Mouse (Mus musculus) erythroblast, embryonic 14.5 days (primary cell): Measurements from ENCODE around the gene Slc9a3. TPM values are rescaled to one million over a fixed set of nuclear protein-coding genes. Genes with fewer than 3 reads are reported as not detected.

Experiments
- H3K27me3 ChIP-seq: 2 replicates; pipeline ENCODE4 v1.6.1; 2012; ENCODE audit warnings: inconsistent platforms; ENCODE audit not compliant: control insufficient read depth
- H3K36me3 ChIP-seq: 2 replicates; pipeline ENCODE4 v1.6.1; 2012; ENCODE audit warnings: mild to moderate bottlenecking, inconsistent platforms; ENCODE audit not compliant: control insufficient read depth
- H3K4me1 ChIP-seq: 2 replicates; pipeline ENCODE4 v1.6.1; 2012; ENCODE audit warnings: inconsistent platforms; ENCODE audit not compliant: control insufficient read depth
- H3K4me3 ChIP-seq: replicated peaks from 2 replicates; pipeline ENCODE3; 2012; ENCODE audit warnings: moderate library complexity, mild to moderate bottlenecking, inconsistent platforms
- H3K9me3 ChIP-seq: 2 replicates; pipeline ENCODE4 v1.6.1; 2012; ENCODE audit warnings: low read length, inconsistent platforms, mixed read lengths; ENCODE audit not compliant: control insufficient read depth
- GATA1 ChIP-seq: IDR thresholded peaks from 2 replicates; pipeline ENCODE4 v1.6.1; 2012; ENCODE audit warnings: low read length, inconsistent platforms, mixed read lengths
- TAL1 ChIP-seq: IDR thresholded peaks from 3 replicates; pipeline ENCODE4 v1.6.1; 2012; ENCODE audit warnings: low read length, inconsistent platforms, mixed read lengths
- polyA plus RNA-seq: library from polyadenylated mRNA; stranded (reverse); fragments of >175 nt; gene quantifications from 2 replicates; pipeline ENCODE4 v1.2.3, GENCODE M21; 2012

The Slc9a3 gene
- polyA plus RNA-seq, 1 experiment: not detected

DNA sequence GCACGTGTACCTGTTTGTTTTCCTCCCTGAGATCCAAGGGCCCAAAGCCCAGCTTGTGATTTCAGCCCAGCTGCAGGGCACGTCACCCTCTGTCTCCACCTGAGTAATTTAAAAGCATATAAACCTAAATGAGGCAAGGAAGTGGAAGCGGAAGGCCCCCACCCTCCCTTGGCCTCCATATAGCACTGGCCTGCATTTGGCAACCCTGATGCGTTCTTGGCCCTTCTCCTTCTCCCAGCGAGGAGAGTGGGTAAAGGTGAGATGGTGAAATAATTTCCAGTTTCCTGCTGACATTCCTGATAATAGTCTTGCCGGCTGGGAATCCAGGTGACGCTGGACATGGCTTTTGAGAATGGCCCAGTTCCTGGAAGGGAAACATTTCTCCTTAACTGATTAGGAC, 16.8 kb upstream of the Slc9a3 start:
- Histone ChIP-seq H3K4me1 (no peaks in the 10 kb centered on the region), H3K9me3 (no peaks in the 10 kb centered on the region), H3K4me3 (no peak overlapping the region), H3K27me3 (0 out of 2 replicates have a peak, but pooled peaks cover 3% of the 10 kb centered on the region), H3K36me3 (no peaks in the 10 kb centered on the region)
- no peak for TF ChIP-seq TAL1
- no peak for TF ChIP-seq GATA1

DNA sequence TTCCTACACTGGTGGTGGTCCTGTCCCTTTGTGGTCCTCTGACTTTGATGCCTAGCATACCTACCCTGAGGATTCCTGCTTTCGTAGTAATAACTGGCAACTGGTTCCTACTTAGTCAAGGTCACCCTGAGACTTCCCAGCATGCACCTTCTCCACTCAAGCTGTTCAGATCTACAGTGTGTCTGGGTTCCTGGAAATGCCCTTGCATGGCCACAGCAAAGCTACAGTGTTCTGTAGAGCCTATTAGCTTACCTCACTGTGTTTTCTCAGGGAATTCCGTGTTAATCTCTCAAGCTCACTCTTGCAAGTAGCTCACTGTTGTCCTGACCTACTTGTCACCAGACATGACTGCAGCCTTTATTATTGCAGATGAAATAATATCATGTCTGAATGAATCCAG, 13.8 kb upstream of the Slc9a3 start:
- no peaks in the 10 kb centered on the region for H3K27me3 ChIP-seq
- TF ChIP-seq TAL1 (no peak), GATA1 (no peak)

DNA sequence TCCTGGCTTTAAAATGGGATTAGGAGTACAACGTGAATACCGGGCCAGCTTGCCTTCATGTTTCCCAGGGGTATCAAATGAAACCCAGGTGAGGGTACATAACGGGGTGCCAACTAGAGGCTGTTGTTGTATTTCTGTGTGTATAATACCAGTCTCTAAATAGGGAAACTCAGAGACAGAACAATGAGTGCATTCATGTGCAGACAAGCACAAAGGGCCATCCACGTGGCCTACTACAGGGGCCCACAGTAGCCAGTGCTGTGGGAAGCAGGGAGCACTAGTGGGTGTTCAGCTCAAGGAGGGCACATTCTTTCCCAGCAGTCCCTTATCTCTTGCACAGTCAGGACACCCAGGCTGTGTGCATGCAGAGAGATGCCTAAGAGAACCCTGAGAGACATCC, 8.7 kb upstream of the Slc9a3 start:
- no peaks in the 10 kb centered on the region for H3K36me3 ChIP-seq
- H3K4me1 ChIP-seq: no peaks in the 10 kb centered on the region
- H3K4me3 ChIP-seq: no peak overlapping the region
- no peaks in the 10 kb centered on the region; the same call in 1 of the 2 replicates for H3K27me3 ChIP-seq
- TF ChIP-seq TAL1 (no peak), GATA1 (no peak)
- H3K9me3 ChIP-seq: no peaks in the 10 kb centered on the region

More for the DNA sequence above, 13.8 kb upstream of the Slc9a3 start:
- Histone ChIP-seq H3K4me3 (no peak overlapping the region), H3K4me1 (no peaks in the 10 kb centered on the region), H3K36me3 (no peaks in the 10 kb centered on the region), H3K9me3 (no peaks in the 10 kb centered on the region)

DNA sequence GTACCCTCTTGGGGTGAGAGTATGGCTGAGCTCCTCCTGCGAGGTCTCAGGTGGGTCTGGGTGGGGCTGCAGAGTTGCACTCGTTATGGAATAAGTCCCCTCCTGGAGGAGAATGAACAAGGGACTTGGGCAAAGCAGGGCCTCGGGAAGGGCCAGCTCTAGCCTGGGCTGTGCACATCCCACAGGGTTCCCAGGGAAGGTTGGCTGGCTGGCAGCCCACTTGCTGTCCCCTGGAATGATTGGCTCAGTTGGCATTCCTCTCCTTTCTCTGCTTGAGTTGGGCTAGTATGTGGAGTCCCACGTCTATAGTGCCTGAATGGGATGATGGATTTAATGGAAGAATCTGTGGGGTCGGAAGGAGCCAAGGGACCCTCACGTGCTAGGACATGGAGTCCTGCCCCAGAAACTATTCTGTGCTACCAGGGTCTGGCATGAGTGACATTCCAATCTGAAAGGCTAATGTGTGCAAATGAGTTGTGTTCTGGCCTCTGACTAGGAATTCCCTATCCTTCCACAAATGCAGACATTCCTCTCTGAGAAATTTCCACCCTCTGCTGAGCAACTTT, 7.5 kb upstream of the Slc9a3 start:
- TF ChIP-seq GATA1 (no peak), TAL1 (no peak)
- H3K27me3 ChIP-seq: peaks cover 3% of the 10 kb centered on the region
- H3K4me1 ChIP-seq: no peaks in the 10 kb centered on the region
- no peak overlapping the region for H3K4me3 ChIP-seq
- H3K9me3 ChIP-seq: no peaks in the 10 kb centered on the region
- H3K36me3 ChIP-seq: no peaks in the 10 kb centered on the region

DNA sequence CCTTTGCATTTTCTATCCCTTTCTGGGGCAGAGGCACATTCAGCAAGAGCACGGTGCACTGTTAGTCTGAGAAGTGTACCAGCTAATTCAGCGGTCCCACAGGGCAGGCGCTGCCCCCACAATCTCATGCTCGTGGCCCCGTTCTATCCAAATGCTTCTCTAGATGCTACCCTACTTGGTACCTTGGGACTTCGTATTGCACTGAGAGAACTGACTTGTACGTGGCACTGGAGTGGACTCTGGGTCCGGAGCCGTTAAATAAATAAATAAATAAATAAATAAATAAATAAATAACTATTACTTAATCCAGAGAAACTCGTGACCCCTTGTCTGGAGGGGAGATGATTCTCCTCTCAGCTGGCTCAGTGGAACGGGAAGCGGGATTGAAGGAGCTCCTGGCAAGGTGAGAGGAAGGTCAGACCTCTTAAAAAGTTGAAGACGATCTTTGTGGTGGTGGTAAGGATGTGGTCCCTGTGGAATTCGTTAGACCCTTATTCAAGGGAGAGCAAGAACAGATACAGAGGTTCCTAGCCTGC, 606 bp downstream of the Slc9a3 start:
- Histone ChIP-seq H3K27me3 (peaks cover 50% of the 10 kb centered on the region), H3K36me3 (no peaks in the 10 kb centered on the region), H3K4me3 (no peak overlapping the region), H3K4me1 (no peaks in the 10 kb centered on the region), H3K9me3 (no peaks in the 10 kb centered on the region)
- TF ChIP-seq GATA1: no peak
- no peak for TF ChIP-seq TAL1

DNA sequence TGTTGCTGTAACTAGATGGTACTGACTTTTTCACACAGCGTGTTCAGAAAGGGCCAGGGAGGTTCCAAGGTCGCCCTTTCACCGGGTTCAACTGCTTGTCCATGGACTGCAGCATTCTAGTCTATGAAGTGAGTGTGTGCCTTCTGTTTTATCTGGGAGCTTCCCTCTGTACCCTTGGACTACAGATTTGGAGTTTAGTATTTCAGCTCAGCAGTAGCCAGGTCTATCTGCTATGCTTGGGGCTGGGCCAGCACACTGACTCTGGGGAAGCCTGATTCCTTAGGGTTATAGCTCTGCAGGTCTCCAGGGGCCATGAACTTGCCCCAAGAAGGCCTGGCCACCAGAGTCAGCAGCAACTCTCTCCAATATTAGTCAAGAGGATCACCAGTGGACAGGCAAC, 1.4 kb downstream of the Slc9a3 start:
- TF ChIP-seq GATA1 (no peak), TAL1 (no peak)
- Histone ChIP-seq H3K4me3 (no peak overlapping the region), H3K27me3 (peaks cover 50% of the 10 kb centered on the region), H3K36me3 (no peaks in the 10 kb centered on the region), H3K4me1 (no peaks in the 10 kb centered on the region), H3K9me3 (no peaks in the 10 kb centered on the region)

DNA sequence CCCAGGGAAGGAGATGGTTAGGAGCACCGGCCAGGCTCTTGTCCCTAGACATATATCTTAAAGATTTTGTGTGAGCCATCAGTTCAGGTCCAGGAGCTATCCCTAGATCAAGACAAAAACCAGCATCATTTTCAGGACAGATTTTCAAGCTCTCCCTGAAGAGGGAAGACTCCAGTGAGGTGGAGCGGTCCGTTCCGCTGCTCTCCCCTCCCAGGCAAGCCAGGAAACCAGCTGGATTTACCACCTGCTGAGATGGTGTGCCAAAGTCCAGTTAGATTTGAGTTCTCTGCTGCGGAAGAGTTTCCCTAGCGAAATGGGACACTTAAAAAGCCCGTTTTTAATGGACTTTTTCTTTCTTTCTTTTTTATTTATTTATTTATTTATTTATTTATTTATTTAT, 6.3 kb downstream of the Slc9a3 start:
- Histone ChIP-seq H3K9me3 (no peaks in the 10 kb centered on the region), H3K4me1 (no peaks in the 10 kb centered on the region), H3K27me3 (peaks cover 13% of the 10 kb centered on the region), H3K4me3 (no peak overlapping the region), H3K36me3 (no peaks in the 10 kb centered on the region)
- no peak for TF ChIP-seq TAL1
- no peak for TF ChIP-seq GATA1

DNA sequence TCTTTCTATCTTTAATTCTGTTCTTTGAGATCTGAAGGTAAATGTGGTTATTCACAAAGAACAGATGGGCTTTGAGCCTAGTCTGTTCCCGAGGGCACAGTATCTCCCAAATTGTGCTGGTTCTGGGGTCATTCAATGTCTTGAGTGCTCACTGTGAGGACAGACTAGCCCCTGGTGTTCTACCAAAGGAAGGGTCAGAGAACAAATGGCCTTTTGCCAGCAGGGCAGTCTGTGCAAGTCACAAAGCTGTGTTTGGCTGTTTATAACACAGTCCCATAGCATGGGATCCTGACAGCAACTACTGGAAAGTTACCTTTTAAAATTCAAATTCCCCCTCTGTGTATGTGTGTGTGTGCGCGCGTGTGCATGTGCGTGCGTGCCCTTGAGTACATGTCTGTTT, 8.7 kb downstream of the Slc9a3 start:
- H3K9me3 ChIP-seq: no peaks in the 10 kb centered on the region
- TF ChIP-seq GATA1 (no peak), TAL1 (no peak)
- H3K27me3 ChIP-seq: peaks cover 7% of the 10 kb centered on the region; the same call in 1 of the 2 replicates
- H3K4me3 ChIP-seq: no peak overlapping the region
- H3K36me3 ChIP-seq: no peaks in the 10 kb centered on the region
- no peaks in the 10 kb centered on the region for H3K4me1 ChIP-seq

DNA sequence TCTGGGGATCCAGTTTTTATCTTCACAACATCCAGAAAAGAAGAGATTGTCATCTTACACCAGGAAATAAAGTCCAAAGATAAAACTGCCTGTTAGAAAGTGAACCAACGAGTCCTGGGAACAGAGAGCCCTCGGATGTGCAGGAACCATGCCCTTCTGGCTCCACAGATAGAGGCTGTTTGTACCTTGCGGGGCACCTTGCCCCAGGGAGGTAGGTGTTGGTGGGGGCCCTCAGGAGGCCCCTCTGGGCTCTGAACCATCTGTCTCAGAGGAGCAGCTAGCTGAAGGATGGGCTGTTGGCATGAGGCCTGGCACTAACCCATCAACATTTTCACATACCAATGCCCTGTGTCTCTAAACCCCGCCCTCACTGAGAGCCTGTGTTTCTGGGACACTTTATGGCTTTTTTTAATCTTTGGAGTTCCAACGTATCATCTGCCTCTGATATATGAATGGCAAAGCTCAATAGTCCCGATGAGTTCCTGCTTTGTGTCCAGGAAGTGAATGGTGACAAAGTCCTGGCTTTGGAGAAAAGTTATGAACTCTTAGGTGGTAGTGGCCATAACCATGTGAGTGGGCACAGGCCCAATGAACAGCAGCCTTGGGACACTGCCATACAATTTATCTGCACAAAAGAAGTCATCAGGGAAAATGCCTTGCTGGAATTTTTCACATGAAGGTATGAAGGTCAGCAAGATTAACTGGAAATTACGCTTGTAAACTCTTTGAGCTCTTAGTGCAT, 17.8 kb downstream of the Slc9a3 start:
- H3K4me1 ChIP-seq: no peaks in the 10 kb centered on the region
- H3K4me3 ChIP-seq: no peak overlapping the region
- no peak for TF ChIP-seq TAL1
- H3K36me3 ChIP-seq: no peaks in the 10 kb centered on the region
- H3K27me3 ChIP-seq: no peaks in the 10 kb centered on the region; the same call in 1 of the 2 replicates
- no peaks in the 10 kb centered on the region for H3K9me3 ChIP-seq

DNA sequence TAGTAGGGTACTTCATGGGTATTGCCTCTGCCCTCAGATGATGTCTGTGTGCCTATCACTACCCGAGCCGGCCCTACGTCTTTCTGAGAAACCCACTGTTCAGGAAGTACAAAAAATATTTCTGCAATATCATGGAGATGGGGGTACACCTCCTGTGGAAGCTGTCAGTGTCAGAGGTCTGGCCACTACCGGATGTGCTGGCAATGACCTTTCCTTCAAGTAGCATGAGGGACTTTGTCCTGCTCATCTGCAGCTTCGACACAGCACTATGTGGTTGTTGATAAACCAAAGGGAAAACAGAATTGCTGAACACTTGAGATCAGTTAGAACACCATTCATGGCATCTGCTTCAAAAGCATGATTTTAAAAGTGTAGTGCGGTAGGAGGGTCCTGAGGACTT, 19.5 kb downstream of the Slc9a3 start:
- H3K36me3 ChIP-seq: no peaks in the 10 kb centered on the region
- no peak for TF ChIP-seq TAL1
- TF ChIP-seq GATA1: no peak
- no peak overlapping the region for H3K4me3 ChIP-seq
- no peaks in the 10 kb centered on the region for H3K27me3 ChIP-seq
- H3K9me3 ChIP-seq: no peaks in the 10 kb centered on the region
- H3K4me1 ChIP-seq: no peaks in the 10 kb centered on the region
